Mouse (Mus musculus) embryonic stem cell, embryonic (primary cell): Measurements from ENCODE around the gene Slc38a2.

Experiments
- CTCF ChIA-PET, 4 experiments: fragments of 300-600 bp in 2 of 4; fragments of 350-600 bp in 2 of 4; sonication (Branson Sonifier 250); formaldehyde crosslinking; loops; one replicate each; lab custom pipeline; 2022; ENCODE audit warnings: inconsistent platforms in 2 of 4; lab: Charles Lee
- POLR2A ChIA-PET, 4 experiments: fragments of 300-600 bp in 2 of 4; fragments of 350-600 bp in 2 of 4; sonication (Branson Sonifier 250); formaldehyde crosslinking; loops; one replicate each; lab custom pipeline; 2022; ENCODE audit warnings: antibody characterized with exemption in 4 of 4, inconsistent platforms in 1 of 4; lab: Charles Lee

The Slc38a2 gene

DNA sequence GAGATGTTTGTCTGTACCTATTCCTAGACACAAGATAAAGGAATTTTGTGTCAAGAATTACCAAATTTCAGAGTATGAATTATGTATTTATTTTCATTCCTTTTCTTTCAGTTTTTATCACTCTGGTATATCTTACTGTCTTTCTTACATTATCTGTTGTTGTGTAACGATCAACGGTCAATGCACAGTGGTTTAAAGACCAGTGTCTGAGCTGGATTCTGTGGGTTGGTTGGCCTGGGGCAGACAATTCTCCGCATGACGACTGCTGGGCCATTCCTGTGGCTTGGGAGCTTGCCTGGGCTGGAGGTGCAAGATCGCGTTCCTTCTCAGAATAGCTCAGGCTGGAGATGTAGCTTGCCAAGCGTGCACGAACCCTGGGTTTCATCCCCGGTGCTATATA lies 30.3 kb upstream of the Slc38a2 start:
- CTCF ChIA-PET = interaction anchor here in 1 of 4 experiments (0.6 to 1.5 kb wide), 2 partner anchors 183 to 219 kb away, joined by 3 read pairs; no protein-coding TSS in a partner anchor
- POLR2A ChIA-PET = interaction anchor here in 1 of 4 experiments (1.2 kb wide), 1 partner anchor 27 kb away, joined by 4 read pairs; no protein-coding TSS in a partner anchor

DNA sequence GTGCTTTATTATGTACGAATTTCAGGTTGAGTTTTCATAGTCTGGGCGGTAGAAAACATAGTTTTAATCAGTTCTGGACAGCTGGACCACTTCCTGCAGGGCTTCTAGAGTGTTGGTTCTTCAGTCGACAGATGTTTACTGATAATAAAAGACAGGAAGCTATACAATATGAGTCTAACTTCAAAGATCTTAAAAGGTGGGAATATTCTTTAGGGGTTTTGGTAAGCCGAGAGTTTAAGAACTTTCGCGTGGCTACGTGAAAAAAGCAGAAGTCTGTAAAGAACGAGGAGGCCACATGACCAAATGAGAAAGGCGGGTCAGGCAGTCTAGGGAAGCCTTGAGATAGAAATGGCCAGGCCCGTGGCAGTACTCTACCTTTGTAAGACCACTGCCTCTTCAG lies 29.5 kb upstream of the Slc38a2 start:
- ChIA-PET CTCF (no interaction called here), POLR2A (interaction anchor here in 1 of 4 experiments (1.2 to 1.4 kb wide), 2 partner anchors 18 to 26 kb away, joined by 3 to 4 read pairs; no protein-coding TSS in a partner anchor)

DNA sequence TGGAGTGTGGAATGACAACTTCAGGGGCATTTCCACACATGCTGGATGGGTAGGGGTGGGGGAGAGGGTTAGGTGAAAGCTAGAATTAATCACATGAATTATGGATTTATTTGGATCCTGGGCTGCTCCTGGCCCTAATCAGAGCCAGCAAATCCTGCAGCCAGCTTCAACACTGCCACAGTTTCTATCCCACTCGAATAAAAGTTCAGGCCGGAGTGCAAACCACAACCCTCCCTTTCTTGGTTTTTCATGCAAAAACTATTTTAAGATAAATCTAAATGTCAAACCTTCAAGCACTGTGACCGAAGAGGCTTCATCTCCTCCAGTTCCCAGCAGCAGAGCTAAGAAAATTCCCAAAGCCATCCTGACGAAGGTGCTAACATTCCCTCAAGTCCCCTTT lies 28.8 kb upstream of the Slc38a2 start:
- ChIA-PET CTCF (no interaction called here), POLR2A (interaction anchor here in 1 of 4 experiments (1.4 kb wide), 1 partner anchor 17 kb away, joined by 3 read pairs; no protein-coding TSS in a partner anchor)

DNA sequence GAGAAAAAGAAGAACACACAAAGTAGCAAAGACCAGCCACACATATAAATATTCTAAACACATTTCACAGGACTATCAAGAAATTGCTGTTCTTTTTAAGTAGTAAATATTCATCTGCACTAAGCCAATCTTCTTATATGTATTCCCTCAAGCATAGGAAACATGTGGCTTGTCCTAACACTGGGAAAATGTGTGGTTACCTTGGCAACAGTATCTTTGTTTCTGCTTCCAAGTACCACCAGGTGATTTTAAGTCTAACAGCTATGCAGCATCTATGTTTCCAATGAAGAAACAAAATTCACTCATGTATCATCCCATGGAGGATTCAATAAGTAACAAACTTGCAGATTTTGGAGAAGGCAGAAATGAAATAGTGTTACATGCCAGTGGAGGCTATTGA lies 25.0 kb upstream of the Slc38a2 start:
- POLR2A ChIA-PET = interaction anchor here in 2 of 4 experiments (0.7 to 1.5 kb wide), 5 partner anchors 14 to 325 kb away, joined by 3 to 7 read pairs (median 3); no protein-coding TSS in a partner anchor
- CTCF ChIA-PET = interaction anchor here in 1 of 4 experiments (0.6 kb wide), 1 partner anchor 181 kb away, joined by 6 read pairs; no protein-coding TSS in a partner anchor

DNA sequence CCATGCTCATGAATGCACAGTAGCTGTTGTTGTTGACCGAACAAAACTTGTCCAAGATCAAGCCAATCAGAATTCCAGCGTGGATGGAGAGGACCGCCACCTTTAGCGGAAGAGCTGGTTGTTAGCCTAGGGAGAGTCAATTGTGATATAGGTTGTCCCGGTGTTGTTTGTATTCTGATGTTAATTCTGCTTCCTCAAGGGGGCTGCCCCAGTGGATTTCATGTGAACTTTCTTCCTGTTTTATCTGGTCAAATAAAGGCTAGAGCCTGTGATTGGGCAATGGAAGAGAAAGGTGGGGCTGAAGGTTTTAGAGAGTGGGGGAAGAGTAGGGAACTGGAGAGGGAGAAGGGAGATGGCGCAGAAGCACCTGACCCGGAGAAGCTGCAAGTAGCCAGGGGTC lies 22.7 kb upstream of the Slc38a2 start:
- ChIA-PET POLR2A (interaction anchor here in 3 of 4 experiments (0.7 to 6.2 kb wide), 20 partner anchors 9 to 404 kb away, joined by 3 to 62 read pairs (median 4); partner anchors contain the start of gene Slc38a2 (in 1 of the 3)), CTCF (interaction anchor here in 2 of 4 experiments (0.5 to 1.1 kb wide), 2 partner anchors 215 to 1624 kb away, joined by 3 read pairs; no protein-coding TSS in a partner anchor)

DNA sequence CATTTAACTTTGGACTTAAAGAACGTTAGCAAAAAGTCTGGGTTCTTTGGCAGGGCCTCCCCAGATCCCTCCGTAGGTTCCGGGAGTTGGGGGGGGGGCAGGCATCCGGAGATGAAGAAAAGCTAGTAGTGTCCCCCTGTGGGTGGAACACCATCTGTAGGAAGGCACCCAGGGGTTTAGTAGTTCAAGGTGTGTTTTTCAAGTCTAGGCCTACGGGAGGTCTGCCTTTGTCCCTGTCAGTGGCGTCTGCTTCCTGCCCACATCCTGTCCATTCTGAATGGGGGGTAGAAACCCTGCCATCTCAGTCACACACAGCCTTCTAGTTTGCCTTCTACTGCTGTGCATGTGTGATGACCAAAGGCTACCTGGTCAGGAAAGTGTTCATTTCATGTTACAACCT lies 20.6 kb upstream of the Slc38a2 start:
- ChIA-PET CTCF (no interaction called here), POLR2A (interaction anchor here in 2 of 4 experiments (3.0 to 6.2 kb wide), 2 partner anchors 9 to 10 kb away, joined by 16 to 62 read pairs; no protein-coding TSS in a partner anchor)

DNA sequence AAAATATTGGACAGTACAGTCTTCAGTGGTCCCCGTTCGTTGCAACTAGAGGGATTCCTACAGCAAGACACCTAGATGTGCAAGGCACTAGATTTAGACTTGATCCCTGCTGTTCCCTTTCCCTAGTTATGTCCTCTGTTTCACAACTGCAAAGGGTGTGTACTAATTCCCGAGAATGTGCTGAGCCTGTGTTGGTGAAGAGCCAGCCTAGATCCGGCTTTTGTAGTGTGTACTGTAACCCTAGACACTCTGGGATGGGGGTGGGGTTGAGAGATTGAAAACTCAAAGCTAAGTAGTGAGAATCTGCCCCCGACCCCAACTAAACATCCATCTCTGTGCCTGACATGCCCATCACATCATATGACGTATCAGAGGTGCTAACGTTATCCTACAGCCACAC lies 18.9 kb upstream of the Slc38a2 start:
- POLR2A ChIA-PET = interaction anchor here in 2 of 4 experiments (1.3 to 6.2 kb wide), 3 partner anchors 7 to 16 kb away, joined by 3 to 62 read pairs (median 16); no protein-coding TSS in a partner anchor
- CTCF ChIA-PET = no interaction called here

DNA sequence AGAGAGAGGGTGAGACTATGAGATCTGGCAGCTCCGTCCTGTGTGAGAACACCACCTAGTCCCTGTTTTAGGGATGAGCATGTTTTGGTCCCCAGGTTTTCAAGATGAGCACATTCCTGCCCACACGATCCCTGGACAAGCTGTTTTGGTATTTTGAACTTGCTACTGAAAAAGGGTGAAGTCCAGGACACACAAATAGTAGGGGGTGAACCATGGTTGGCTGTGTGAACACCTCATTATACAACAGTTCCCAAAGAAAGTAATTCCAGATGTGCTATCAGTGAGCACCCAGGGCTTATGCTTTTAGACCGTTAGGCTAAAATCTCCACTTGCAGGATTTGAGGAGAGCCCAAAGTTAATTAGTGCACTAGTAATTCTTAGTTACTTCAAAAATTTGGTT lies 17.7 kb upstream of the Slc38a2 start:
- POLR2A ChIA-PET = interaction anchor here in 2 of 4 experiments (0.7 to 1.4 kb wide), 2 partner anchors 14 to 427 kb away, joined by 3 to 4 read pairs; no protein-coding TSS in a partner anchor
- CTCF ChIA-PET = no interaction called here

DNA sequence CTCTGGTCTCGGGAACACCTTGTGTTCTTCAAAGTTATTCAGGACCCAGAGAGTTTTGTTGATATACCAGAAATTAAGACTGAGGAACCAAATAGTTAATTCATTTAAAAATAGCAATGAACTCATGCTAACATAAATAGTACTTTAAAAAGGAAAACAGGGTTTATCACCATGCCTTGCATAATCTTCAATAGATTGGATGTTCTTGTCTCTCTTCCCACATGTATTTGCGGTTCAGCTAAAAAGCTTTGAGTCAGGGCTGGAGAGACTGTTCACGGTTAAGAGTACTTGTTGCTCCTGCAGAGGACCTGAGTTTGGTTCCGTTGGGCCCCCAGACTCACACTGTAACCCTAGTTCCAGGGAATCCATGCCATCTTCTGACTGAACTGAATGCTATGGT lies 16.8 kb upstream of the Slc38a2 start:
- POLR2A ChIA-PET = interaction anchor here in 1 of 4 experiments (1.4 kb wide), 1 partner anchor 13 kb away, joined by 4 read pairs; no protein-coding TSS in a partner anchor
- CTCF ChIA-PET = no interaction called here

DNA sequence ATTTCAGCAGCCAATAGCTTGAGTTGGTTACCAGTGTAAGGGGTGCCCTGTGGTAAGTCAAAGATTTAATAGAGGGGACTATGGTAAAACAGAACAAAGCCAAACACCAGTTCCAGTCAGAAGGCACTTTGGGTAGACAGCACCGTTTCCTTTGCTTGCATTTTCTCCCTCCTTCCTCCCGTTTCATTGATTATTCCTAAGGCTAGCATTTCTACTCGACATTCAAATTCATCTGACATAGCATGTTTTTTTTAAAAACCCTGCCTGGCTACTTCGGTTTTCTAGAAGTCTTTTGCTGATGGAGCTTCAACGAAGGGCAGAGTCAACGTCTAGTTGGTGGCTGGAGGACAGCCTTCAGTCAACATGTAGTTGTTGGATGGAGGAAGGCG lies 16.2 kb upstream of the Slc38a2 start:
- POLR2A ChIA-PET = interaction anchor here in 2 of 4 experiments (0.6 to 7.6 kb wide), 2 partner anchors 15 to 50 kb away, joined by 3 to 98 read pairs; partner anchors contain the start of gene Slc38a2 (in 1 of the 2)

DNA sequence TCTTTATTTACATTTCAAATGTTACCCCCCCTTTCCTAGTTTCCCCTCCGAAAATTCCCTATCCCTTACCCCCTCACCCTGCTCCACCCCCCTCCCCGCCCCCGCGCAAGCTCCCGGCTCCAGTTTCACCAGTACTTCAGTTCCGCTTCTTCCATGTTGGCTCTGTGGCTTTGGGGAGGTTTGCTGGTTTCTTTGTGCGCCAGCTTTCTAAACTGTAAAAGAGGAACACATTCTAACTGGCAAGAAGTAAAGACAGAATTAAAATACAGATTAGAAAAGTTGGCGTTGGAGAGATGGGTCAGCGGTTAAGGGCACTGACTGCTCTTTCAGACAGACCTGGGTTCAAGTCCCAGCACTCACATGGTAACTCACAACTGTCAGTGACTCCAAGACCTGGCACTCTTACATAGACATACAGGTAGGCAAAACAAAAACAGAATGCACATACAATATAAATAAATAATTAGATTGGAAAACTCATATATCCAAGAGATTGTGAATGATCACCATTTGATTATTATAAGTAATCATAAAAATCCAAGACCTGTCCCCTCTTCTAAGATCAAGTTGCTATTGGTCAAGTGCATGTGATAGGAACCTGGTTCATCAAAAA lies 15.7 kb upstream of the Slc38a2 start:
- ChIA-PET CTCF (interaction anchor here in 2 of 4 experiments (0.5 to 1.4 kb wide), 3 partner anchors 19 to 239 kb away, joined by 3 to 4 read pairs (median 3); no protein-coding TSS in a partner anchor), POLR2A (interaction anchor here in 3 of 4 experiments (0.6 to 9.5 kb wide), 3 partner anchors 14 to 50 kb away, joined by 3 to 215 read pairs (median 98); partner anchors contain the start of gene Slc38a2 (in 2 of the 3))

More for the DNA sequence above, 16.2 kb upstream of the Slc38a2 start:
- CTCF ChIA-PET = interaction anchor here in 2 of 4 experiments (0.5 to 1.4 kb wide), 2 partner anchors 119 to 238 kb away, joined by 3 to 4 read pairs; no protein-coding TSS in a partner anchor

DNA sequence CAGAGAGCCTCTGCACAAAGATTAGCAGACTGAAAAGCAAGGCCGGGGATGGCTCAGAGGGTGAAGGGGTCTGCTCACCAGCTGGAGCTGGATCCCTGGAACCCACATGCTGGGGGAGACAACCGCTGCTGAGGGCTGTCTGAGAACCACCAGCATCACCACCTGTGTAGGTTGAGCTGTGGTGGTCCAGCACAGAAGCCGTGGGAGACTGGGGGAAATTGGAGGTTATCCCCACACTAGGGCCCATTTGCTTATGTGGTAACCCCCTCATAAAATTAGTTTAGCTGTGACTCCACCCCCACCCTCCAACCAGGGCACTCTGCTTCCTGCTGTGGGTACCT lies 15.1 kb upstream of the Slc38a2 start:
- CTCF ChIA-PET = interaction anchor here (0.6 to 1.4 kb wide), 5 partner anchors 12 to 239 kb away, joined by 3 to 8 read pairs (median 3); no protein-coding TSS in a partner anchor
- POLR2A ChIA-PET = interaction anchor here in 2 of 4 experiments (1.3 to 9.5 kb wide), 3 partner anchors 14 to 29 kb away, joined by 5 to 215 read pairs (median 98); partner anchors contain the start of gene Slc38a2 (in 2 of the 2)

DNA sequence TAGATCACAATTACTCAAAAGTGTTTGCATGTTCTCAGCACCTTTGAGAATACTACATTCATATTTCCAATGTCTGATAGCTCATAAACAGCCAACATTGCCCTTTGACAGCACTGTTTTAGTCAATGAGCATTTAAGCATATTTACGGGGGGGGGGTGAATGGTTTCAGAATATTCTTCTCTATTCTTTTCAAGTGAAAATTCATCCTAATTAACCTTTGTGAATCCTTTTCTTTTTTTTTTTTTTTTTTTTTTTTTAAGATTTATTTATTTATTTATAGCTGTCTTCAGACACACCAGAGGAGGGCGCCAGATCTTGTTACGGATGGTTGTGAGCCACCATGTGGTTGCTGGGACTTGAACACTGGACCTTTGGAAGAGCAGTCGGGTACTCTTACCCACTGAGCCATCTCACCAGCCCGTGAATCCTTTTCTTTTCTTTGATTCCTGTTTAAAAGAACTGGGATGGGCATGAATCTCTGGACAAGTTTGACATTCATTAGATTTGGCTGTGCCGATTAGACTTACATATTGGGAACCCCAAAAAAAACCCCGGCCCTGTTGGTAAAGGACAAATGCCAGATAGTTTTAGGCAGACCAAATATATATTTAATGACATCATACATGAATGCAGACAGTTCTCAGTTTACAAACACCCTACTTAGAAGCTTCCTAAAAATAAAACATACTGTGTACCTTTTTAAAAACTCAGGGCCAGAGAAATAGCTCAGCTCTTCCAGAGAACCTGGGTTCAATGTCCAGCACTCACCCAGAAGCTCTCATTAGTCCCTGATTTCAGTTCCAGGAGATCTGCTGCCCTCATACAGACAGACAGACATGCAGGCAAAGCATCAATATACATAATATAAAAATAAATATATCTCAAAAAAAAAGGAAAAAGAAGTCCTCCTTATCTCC lies 14.5 kb upstream of the Slc38a2 start:
- ChIA-PET CTCF (interaction anchor here (0.5 to 1.4 kb wide), 9 partner anchors 13 to 240 kb away, joined by 3 to 8 read pairs (median 5); no protein-coding TSS in a partner anchor), POLR2A (interaction anchor here (0.6 to 9.5 kb wide), 13 partner anchors 7 to 222 kb away, joined by 3 to 215 read pairs (median 6); partner anchors contain the start of gene Slc38a2 (in 2 of the 4))

DNA sequence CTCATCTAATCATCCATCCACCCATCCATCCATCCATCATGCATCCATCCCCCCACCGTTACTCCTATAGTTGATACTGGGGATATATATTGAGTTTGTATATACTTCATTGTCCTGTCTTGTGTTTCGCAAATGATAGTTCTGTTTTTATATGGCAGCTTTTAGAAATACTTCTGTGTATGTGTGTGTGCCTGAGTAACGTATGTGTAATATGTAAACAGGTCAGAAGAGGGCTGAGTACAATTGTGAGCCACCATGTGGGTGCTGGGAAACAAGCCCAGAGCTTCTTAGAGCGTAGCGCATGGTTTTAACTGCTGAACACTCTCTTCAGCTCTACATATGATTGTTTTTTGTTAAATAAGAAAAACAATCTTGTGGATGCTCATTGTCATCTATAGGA lies 12.8 kb upstream of the Slc38a2 start:
- ChIA-PET POLR2A (interaction anchor here in 3 of 4 experiments (0.5 to 9.5 kb wide), 15 partner anchors 9 to 521 kb away, joined by 3 to 215 read pairs (median 7); partner anchors contain the start of gene Slc38a2 (in 2 of the 3)), CTCF (interaction anchor here in 2 of 4 experiments (0.6 kb wide), 3 partner anchors 9 to 169 kb away, joined by 4 to 8 read pairs (median 5); no protein-coding TSS in a partner anchor)

DNA sequence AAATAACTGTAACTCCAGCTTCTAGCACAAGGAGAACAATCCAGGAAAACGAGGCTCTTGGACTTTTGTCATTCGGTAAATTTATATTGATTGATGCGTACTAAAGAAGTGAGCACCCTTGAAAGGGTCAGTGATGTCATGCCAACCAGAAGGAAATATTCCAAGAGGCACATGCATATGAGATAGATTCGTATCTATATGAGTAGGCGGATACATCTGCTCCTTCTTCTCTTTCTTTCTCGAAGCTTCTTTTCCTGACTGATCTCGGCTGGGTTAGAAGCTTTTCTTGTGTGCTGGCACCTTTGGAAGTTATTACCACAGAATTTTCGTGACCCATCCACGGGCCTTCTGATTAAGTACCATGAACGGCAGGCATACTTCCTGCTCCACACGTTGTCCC lies 12.1 kb upstream of the Slc38a2 start:
- CTCF ChIA-PET = no interaction called here

DNA sequence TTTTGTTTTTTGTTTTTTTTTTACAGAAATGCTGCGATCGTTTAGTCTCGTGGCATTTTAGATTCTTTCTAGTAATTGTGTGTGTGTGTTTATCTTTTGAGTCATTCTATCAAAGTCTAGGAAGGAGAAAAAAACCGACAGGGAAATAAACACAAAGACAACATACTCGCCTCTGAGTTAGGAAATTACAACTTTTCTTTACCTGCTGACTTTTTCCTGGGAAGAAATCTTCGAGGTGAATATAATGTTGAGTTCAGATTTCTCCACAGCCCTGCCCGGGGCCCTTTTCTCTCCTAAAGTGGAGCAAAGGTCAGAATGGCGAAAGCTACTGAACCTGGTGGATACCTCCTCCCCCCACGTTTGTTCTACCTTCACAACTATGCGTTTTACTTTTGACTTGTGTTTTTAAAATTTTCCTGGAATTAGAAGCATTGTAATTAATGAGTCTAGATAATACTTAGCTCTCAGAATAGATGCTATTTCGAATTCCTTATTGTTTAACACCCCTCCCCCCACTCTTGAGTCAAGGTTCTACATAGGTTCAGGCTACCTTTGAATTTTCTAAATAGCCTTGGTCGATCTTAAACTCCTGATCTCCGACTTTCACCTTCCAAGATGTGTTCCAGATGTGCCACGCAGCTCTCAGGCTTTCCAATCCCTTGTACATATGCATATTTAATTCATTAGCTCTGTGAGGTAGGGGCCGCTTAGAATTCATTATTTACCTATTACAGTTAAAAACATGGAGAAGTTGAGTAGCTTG lies 11.0 kb upstream of the Slc38a2 start:
- CTCF ChIA-PET = interaction anchor here in 3 of 4 experiments (0.6 to 1.3 kb wide), 4 partner anchors 11 to 243 kb away, joined by 3 to 4 read pairs (median 4); partner anchors contain the start of gene Slc38a2 (in 1 of the 3)
- POLR2A ChIA-PET = interaction anchor here (0.6 to 9.5 kb wide), 48 partner anchors 8 to 474 kb away, joined by 3 to 215 read pairs (median 4); partner anchors contain the start of gene Slc38a2 (in 3 of the 4)

More for the DNA sequence above, 12.1 kb upstream of the Slc38a2 start:
- POLR2A ChIA-PET = interaction anchor here in 3 of 4 experiments (0.7 to 9.5 kb wide), 18 partner anchors 10 to 250 kb away, joined by 3 to 215 read pairs (median 7); partner anchors contain the start of gene Slc38a2 (in 2 of the 3)
